Mouse (Mus musculus) G1E (cell line): ENCODE results near the gene Kdm1a.

ENCODE experiments used
- CTCF ChIP-seq: IDR thresholded peaks from 2 replicates; pipeline ENCODE4 v1.5.1; 2012; ENCODE audit warnings: low read depth, low read length, inconsistent platforms, mixed read lengths
- GATA1 ChIP-seq: IDR thresholded peaks from 2 replicates; pipeline ENCODE4 v1.6.1; 2012; ENCODE audit warnings: borderline replicate concordance, low read length, inconsistent platforms, mixed read lengths

DNA sequence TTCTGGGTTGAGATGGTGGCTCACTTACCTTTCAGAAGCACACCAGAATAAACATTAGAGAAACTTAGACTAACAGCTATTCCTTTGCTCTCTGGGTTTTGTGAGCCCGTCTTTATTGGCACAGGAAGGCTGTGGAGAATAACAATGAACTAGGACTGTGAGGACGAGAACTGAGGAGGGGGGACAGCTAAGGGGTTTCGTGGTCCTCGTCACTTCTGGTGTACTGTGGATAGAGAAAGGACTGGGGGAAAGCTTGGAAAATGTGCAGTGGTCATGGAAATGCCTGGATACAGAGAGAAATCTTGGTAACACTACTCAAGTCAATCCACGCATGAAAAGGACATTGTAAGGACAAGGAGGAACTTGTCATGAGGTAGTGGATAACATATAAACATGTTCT lies 80.6 kb downstream of the Kdm1a start:
- TF ChIP-seq GATA1 (no peak), CTCF (no peak)
